Comparison of ENCODE assay signal across 12 mouse cellular contexts in genomic region chr16:50009046-50009445, GRCm38 (mm10).
A peak's percentile ranks its signal among the peaks of the same experiment; 100 is the strongest.
DNase-seq lines count a peak whose midpoint lies in the region; ATAC-seq and TF ChIP-seq lines count a peak whose summit lies in the region.
"Had no signal": no experiment of that assay in that cellular context is flagged by ENCODE, and none has a peak within 500 bp of the region (broad histone marks: within the 10 kb centered on the region; RNA-seq: fewer than 3 reads in every experiment).

No protein-coding gene starts in this region.

- H3K9ac ChIP-seq in forebrain, embryonic 16.5 days (replicated peaks; ENCODE audit: low read depth, low read length): no peak overlapping the region
- H3K9ac ChIP-seq: embryonic facial prominence, embryonic 12.5 days; forebrain, embryonic 12.5 days; forebrain, postnatal 0 days had no signal

- 67% methylated on average over 3 of the region's 3 CpGs for WGBS in forebrain, embryonic 16.5 days
- 88% methylated on average over 3 of the region's 3 CpGs for WGBS in forebrain, embryonic 10.5 days
- WGBS in hindbrain, embryonic 10.5 days: 91% methylated on average over 3 of the region's 3 CpGs

- H3ac ChIP-seq in myocyte (ENCODE audit: control insufficient read depth, insufficient read length): no peak overlapping the region

- no peak overlapping the region for H3K4me2 ChIP-seq in forebrain, embryonic 16.5 days (ENCODE audit: low read length)
- H3K4me2 ChIP-seq in myocyte (ENCODE audit: low read depth): no peak overlapping the region
- H3K4me2 ChIP-seq: embryonic facial prominence, embryonic 12.5 days; forebrain, embryonic 12.5 days had no signal

- H3K9me3 ChIP-seq in forebrain, embryonic 16.5 days (ENCODE audit: control insufficient read depth, low read length): no peaks in the 10 kb centered on the region
- no peaks in the 10 kb centered on the region for H3K9me3 ChIP-seq in forebrain, embryonic 10.5 days
- H3K9me3 ChIP-seq in hindbrain, embryonic 10.5 days: no peaks in the 10 kb centered on the region
- H3K9me3 ChIP-seq: embryonic facial prominence, embryonic 10.5 days; embryonic facial prominence, embryonic 12.5 days; forebrain, embryonic 12.5 days had no signal

- no peaks in the 10 kb centered on the region for H3K36me3 ChIP-seq in forebrain, embryonic 16.5 days (ENCODE audit: control insufficient read depth, insufficient read depth)
- no peaks in the 10 kb centered on the region for H3K36me3 ChIP-seq in forebrain, embryonic 10.5 days (replicated peaks)
- no peaks in the 10 kb centered on the region for H3K36me3 ChIP-seq in myocyte (ENCODE audit: control insufficient read depth, insufficient read depth)
- no peaks in the 10 kb centered on the region for H3K36me3 ChIP-seq in hindbrain, embryonic 10.5 days
- H3K36me3 ChIP-seq: embryonic facial prominence, embryonic 10.5 days; embryonic facial prominence, embryonic 12.5 days; forebrain, embryonic 12.5 days had no signal

- ATAC-seq in cerebellum, adult (ENCODE audit: insufficient number of reproducible peaks, low FRiP score, low TSS enrichment): no peak
- 0 out of 2 replicates have a peak, but pooled peaks have one; percentile 44 for ATAC-seq in forebrain, embryonic 16.5 days

- no peak for TF ChIP-seq CTCF in left cerebral cortex, adult 2 months (IDR thresholded peaks at IDR 0.05)

- peaks cover 10% of the 10 kb centered on the region for H3K4me1 ChIP-seq in forebrain, embryonic 16.5 days (replicated peaks; ENCODE audit: control insufficient read depth, insufficient read depth, low read length)
- no peaks in the 10 kb centered on the region for H3K4me1 ChIP-seq in forebrain, embryonic 10.5 days
- H3K4me1 ChIP-seq in hindbrain, embryonic 10.5 days (replicated peaks): no peaks in the 10 kb centered on the region
- H3K4me1 ChIP-seq: embryonic facial prominence, embryonic 10.5 days; embryonic facial prominence, embryonic 12.5 days; forebrain, embryonic 12.5 days had no signal

- H3K79me2 ChIP-seq in myocyte (ENCODE audit: control insufficient read depth, insufficient read depth): no peaks in the 10 kb centered on the region

- no peaks in the 10 kb centered on the region for H3K27me3 ChIP-seq in forebrain, embryonic 16.5 days (replicated peaks; ENCODE audit: control insufficient read depth, insufficient read depth, low read length)
- no peaks in the 10 kb centered on the region for H3K27me3 ChIP-seq in forebrain, embryonic 10.5 days (ENCODE audit: poor library complexity, severe bottlenecking)
- H3K27me3 ChIP-seq in myocyte (ENCODE audit: control insufficient read depth, insufficient read depth, insufficient read length): no peaks in the 10 kb centered on the region
- no peaks in the 10 kb centered on the region for H3K27me3 ChIP-seq in hindbrain, embryonic 10.5 days (ENCODE audit: insufficient read depth, poor library complexity, severe bottlenecking)
- H3K27me3 ChIP-seq: embryonic facial prominence, embryonic 12.5 days; forebrain, embryonic 12.5 days had no signal

- DNase-seq in cerebellum, postnatal 10 days: peak; percentile 62 to 64
- no peak for DNase-seq in forebrain, embryonic 10.5 days (ENCODE audit: extremely low spot score, low spot score)
- DNase-seq in left cerebral cortex, adult 2 months (ENCODE audit: extremely low spot score in 1 of 2, low spot score in 2 of 2): no peak
- no peak for DNase-seq in left cerebral cortex, postnatal 25 days (ENCODE audit: low spot score in 2 of 2)
- DNase-seq in hindbrain, embryonic 10.5 days (ENCODE audit: low spot score): no peak

- no peak overlapping the region for H3K4me3 ChIP-seq in forebrain, embryonic 16.5 days (replicated peaks; ENCODE audit: low read length)
- no peak overlapping the region for H3K4me3 ChIP-seq in forebrain, embryonic 10.5 days
- no peak overlapping the region for H3K4me3 ChIP-seq in left cerebral cortex, adult 2 months
- H3K4me3 ChIP-seq in myocyte: no peak overlapping the region
- no peak overlapping the region for H3K4me3 ChIP-seq in hindbrain, embryonic 10.5 days
- H3K4me3 ChIP-seq: embryonic facial prominence, embryonic 10.5 days; embryonic facial prominence, embryonic 12.5 days; forebrain, embryonic 12.5 days had no signal

- H3K27ac ChIP-seq in forebrain, embryonic 16.5 days (ENCODE audit: low read length): no peak overlapping the region
- H3K27ac ChIP-seq in forebrain, embryonic 10.5 days: no peak overlapping the region
- peak overlapping the region; percentile 4; the same call in 1 of the 2 replicates for H3K27ac ChIP-seq in left cerebral cortex, adult 2 months
- H3K27ac ChIP-seq in hindbrain, embryonic 10.5 days: no peak overlapping the region
- H3K27ac ChIP-seq: embryonic facial prominence, embryonic 10.5 days; embryonic facial prominence, embryonic 12.5 days; forebrain, embryonic 12.5 days had no signal

- intact Hi-C loops in left cerebral cortex, adult 2 months (cut with DNase I): no loop called here
- intact Hi-C loops in left cerebral cortex, postnatal 25 days (cut with DNase I): no loop called here

- no peak for TF ChIP-seq POLR2A in myocyte (IDR thresholded peaks at IDR 0.05; ENCODE audit: insufficient read length, low read depth)

TF ChIP-seq in myocyte, 11 proteins besides CTCF, POLR2A, EP300 and RAD21:
- TF ChIP-seq TCF3 (IDR thresholded peaks at IDR 0.05; ENCODE audit: insufficient read length, low read depth) (no peak), MYOD1 (IDR thresholded peaks at IDR 0.05; ENCODE audit: control insufficient read depth in 1 of 3, insufficient read length in 2 of 3, low read depth in 2 of 3) (no peak), USF1 (IDR thresholded peaks at IDR 0.05; ENCODE audit: low read depth) (peak; percentile 11), MAX (IDR thresholded peaks at IDR 0.05; ENCODE audit: low read depth) (no peak), REST (IDR thresholded peaks at IDR 0.05; ENCODE audit: insufficient read depth, insufficient read length) (no peak), TCF12 (IDR thresholded peaks at IDR 0.05; ENCODE audit: insufficient read depth, poor library complexity, severe bottlenecking) (no peak)

Comparison
In these comparisons a context has a peak if more than half of its experiments do, and no peak if none do; other contexts are left out.
1. DNase-seq: peak in cerebellum, postnatal 10 days (2 of 2); none in forebrain, embryonic 10.5 days (single experiment), left cerebral cortex, adult 2 months (0 of 2), left cerebral cortex, postnatal 25 days (0 of 2) and hindbrain, embryonic 10.5 days (single experiment).